Mouse (Mus musculus) gastrocnemius, adult 18-20 months (tissue): ENCODE data around the gene Olfr485. TPM values are rescaled to one million over a fixed set of nuclear protein-coding genes. Genes with fewer than 3 reads are reported as not detected.
"Not testable (repeated sequence)": the region's sequence is repeated elsewhere in the genome, so short reads cannot be mapped to it uniquely, and the experiment has no call there.

Source experiments
- DNase-seq: peaks from one replicate; pipeline ENCODE4 v3.0.0; 2021; ENCODE audit warnings: low spot score
- long read RNA-seq, 2 experiments: library from polyadenylated mRNA; stranded (forward); transcript quantifications; one replicate each; pipeline ENCODE4 v2.0.0; 2021
- total RNA-seq, 2 experiments: library from RNA; stranded (reverse); gene quantifications; 2 replicates each; pipeline ENCODE4 v1.2.3; 2021

Gene Olfr485
- not detected for total RNA-seq
- long read RNA-seq, experiment 1 = 0 reads
- long read RNA-seq, experiment 2 = 0 reads

DNA sequence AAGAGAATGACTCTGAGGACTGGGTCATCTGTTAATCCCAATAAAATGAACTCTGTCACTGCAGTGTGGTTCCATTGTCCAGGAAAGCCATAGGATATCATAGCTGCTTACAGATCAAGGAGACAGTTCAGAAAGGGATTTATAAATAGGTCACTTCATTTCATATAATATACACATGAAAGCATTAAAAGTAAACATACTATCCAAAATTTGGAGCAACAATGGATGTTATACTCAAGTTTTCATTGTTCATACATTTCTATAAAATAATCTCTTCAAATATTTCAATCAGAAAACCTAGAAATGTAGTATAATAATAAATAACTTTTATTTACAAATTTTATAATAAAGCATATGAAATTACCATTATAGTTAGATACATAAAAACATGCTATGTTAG is at the start of gene Olfr485:
Olfr485 (minus strand) TSS at position 101 of the 400 bp plus-strand sequence.
- no peak for DNase-seq

DNA sequence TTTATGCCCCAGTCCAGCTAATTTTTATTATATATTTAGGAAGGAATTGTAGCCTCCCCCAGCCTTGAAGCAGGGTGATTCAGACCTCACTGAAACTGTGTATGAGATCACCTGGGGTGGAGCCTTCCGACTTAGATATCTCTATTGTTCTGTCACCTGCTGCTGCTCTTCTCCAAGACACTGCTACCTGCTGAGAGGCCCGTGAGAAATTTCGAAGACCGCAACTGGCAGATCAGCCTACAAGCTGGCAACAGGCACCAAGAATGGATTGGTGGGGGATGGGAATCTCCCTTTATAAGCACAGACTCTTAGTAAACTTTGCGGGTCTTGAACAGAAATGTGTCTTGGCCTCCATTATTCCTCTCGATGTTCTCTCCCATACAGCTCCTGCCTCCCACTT is 37.3 kb upstream of the Olfr485 start:
- no peak for DNase-seq

DNA sequence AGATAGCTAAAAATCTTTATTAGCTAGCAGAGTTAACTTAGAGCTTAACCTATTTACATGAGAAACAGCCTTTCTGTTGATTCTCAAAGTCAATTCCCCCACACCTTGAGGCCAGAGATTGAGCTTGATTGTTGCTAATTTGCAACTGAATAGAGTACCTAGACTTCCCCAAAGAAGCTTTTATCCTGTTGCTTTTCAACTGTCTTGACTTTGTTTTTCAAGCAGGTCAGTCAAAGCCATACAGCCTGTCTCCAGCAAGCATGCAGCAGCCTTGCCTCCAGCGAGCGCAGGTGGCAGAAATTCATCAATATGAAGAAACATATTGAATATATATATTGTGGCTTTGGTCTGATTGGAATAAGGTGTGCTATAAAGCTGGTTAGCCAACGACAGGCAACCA is 36.7 kb upstream of the Olfr485 start:
- DNase-seq = not testable (repeated sequence)

DNA sequence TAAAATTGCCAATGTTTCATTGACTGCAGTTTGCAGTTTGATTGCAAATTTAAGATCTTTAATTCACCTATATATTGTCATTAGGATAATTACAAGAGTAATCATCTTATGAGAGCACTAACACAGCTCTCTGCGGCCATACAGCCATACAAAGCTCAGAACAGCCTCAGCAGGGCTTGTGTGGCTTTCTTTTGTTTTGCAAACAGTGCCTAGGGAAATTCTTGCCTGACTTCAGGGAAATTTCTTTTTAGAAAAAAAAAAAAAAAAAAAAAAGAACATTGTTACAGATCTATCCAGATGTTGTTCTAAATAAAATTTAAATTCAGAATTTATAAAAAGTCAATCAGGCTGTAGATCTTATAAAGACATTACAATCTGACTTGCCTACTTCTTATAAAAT is 33.0 kb upstream of the Olfr485 start:
- DNase-seq = not testable (repeated sequence)

DNA sequence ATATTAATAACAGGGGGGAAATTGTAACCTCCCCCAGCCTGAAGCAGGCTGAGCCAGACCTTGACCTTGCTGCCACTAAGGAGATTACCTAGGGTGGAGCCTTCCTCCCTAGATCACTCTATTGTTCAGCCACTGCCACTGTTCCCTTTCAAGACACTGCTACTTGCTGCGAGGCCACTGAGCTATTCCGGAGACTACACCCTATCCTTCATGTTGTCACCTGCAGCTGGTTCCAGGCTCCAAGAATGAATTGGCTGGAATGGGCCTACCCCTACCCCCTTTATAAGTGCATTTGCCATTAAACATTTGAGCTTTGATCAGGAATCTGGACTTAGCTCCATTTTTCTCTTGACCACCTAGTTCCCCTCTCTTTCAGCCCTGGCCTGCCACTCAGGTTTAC is 31.5 kb upstream of the Olfr485 start:
- DNase-seq = not testable (repeated sequence)

DNA sequence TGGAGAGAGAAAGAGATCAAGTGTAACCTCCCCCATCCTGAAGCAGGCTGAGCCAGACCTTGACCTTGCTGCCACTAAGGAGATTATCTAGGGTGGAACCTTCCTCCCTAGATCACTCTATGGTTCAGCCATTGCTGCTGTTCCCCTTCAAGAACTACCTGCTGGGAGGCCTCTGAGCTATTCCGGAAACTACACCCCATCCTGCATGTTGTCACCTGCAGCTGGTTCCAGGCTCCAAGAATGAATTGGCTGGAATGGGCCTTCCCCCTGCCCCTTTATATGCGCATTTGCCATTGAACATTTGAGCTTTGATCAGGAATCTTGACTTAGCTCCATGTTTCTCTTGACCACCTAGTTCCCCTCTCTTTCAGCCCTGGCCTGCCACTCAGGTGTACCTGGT is 25.6 kb upstream of the Olfr485 start:
- DNase-seq = not testable (repeated sequence)

DNA sequence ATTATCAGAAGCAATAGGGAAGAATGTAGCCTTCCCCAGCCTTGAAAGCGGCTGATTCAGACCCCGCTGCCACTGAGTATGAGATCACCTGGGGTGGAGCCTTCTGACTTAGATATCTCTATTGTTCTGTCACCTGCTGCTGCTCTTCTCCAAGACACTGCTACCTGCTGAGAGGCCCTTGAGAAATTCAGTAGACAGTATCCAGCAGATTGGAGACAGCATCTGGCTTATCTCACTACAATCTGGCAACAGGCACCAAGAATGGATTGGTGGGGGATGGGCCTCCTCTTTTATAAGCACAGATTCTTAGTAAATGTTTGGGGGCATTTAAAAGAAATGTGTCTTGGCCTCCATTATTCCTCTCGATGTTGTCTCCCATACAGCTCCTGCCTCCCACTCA is 24.7 kb upstream of the Olfr485 start:
- not testable (repeated sequence) for DNase-seq

DNA sequence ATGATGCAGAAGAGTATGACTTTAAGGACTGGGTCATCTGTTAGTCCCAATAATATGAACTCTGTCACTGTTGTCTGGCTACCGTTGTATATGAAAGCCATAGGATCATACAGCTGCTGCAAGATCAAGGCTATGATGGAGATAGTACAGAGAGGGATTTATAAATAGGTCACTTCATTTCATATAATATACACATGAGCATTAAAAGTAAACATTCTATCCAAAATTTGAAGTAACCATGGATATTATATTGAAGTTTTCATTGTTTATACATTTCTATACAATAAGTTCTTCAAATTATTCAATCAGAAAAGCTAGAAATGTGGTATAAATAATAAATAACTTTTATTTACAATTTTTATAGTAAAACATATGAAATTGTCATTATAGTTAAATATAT is 13.0 kb upstream of the Olfr485 start, which contains the start of gene Olfr486:
Olfr486 (minus strand) TSS at position 101 of the 400 bp plus-strand sequence.
- not testable (repeated sequence) for DNase-seq

DNA sequence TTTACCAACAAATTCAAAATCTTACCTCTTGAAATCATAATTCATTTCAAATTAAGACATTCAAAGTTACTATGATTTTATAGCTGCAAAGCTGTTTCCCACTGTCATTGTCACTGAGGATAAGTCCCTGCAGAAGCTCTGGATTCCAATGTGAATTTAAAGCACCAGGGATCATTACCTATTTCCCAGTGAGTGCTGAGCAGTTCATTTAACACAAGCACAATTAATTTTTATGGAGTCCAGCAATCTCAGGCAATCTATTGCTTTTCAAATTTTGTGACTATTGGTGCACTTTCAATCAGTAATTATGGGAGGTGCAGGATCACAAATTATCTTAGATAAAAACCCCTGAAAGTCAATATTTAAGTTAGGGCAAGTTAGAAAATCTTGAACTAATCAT is 32.3 kb downstream of the Olfr485 start, which contains the start of gene Olfr484:
Olfr484 (minus strand) TSS at position 101 of the 400 bp plus-strand sequence.
- no peak for DNase-seq

DNA sequence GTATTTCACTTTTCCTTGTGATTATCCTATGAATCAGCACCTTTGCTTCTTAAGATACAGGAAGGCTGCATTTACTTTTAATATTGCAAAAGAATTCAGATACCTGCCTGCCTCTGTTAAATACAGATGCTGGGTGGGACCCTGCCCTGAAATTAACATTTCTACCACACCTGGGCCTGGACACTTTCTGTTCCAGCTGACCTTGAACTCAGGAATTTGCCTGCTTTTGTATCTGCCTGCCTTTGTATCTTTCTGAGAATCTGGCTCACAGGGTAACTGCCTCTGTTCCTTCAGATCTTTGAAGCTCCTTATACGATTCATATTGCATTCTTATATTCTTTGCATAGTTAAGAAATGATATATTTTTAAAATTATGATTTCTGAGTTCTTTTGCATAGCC is 38.3 kb downstream of the Olfr485 start:
- DNase-seq = no peak

DNA sequence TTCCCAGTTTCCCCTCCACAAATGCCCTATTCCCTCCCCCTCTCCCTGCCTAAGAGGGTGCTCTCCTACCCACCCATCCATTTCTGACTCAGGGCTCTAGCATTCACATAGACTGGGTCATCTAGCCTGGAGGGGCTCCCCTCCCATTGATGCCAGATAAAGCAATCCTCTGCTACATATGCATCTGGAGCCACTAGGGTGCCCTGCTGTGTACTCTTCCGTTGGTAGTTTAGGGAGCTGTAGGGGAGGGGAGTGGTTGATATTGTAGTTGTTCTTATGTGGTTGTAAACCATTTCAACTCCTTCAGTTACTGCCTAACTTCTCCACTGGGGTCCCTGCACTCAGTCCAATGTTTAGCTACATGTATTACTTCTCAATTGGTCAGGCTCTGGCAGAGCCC is 39.0 kb downstream of the Olfr485 start:
- no peak for DNase-seq

Other genes with a start within 250 kb of the Olfr485 start
- gene Olfr473, start 229.4 kb downstream of the Olfr485 start, total RNA-seq = not detected
- not detected for gene Olfr474, start 205.2 kb downstream of the Olfr485 start, total RNA-seq
- gene Olfr476, start 195.1 kb downstream of the Olfr485 start, total RNA-seq = not detected
- not detected for gene Olfr477, start 173.2 kb downstream of the Olfr485 start, total RNA-seq
- gene Olfr478, start 125.9 kb downstream of the Olfr485 start, total RNA-seq = not detected
- gene Olfr479, start 109.2 kb downstream of the Olfr485 start, total RNA-seq = not detected
- gene Olfr480, start 92.5 kb downstream of the Olfr485 start, total RNA-seq = not detected
- not detected for gene Olfr481, start 80.0 kb downstream of the Olfr485 start, total RNA-seq
- gene Olfr482, start 62.3 kb downstream of the Olfr485 start, total RNA-seq = under 1 TPM; 0.85 to 0.94 TPM
- gene Olfr483, start 59.0 kb downstream of the Olfr485 start, total RNA-seq = not detected
- gene Olfr484, start 32.4 kb downstream of the Olfr485 start, total RNA-seq = not detected
- not detected for gene Olfr486, start 12.9 kb upstream of the Olfr485 start, total RNA-seq
- gene Olfr487, start 54.8 kb upstream of the Olfr485 start, total RNA-seq = not detected
- not detected for gene Olfr488, start 98.5 kb upstream of the Olfr485 start, total RNA-seq
- gene Olfr490, start 129.1 kb upstream of the Olfr485 start, total RNA-seq = not detected
- gene Olfr491, start 153.6 kb upstream of the Olfr485 start, total RNA-seq = not detected
- not detected for gene Olfr492, start 163.8 kb upstream of the Olfr485 start, total RNA-seq
- not detected for gene Olfr493, start 187.1 kb upstream of the Olfr485 start, total RNA-seq
- gene Olfr494, start 205.5 kb upstream of the Olfr485 start, total RNA-seq = not detected
- gene Olfr495, start 233.3 kb upstream of the Olfr485 start, total RNA-seq = not detected